Mouse (Mus musculus): ENCODE measurements around the gene Prr18. TPM values are rescaled to one million over a fixed set of nuclear protein-coding genes. Genes with fewer than 3 reads are reported as not detected.
A peak's percentile ranks its signal among the peaks of the same experiment; 100 is the strongest.

Prr18 gene
- total RNA-seq, 2 experiments from 2014 or later: 12.6 to 15.5 TPM

DNA sequence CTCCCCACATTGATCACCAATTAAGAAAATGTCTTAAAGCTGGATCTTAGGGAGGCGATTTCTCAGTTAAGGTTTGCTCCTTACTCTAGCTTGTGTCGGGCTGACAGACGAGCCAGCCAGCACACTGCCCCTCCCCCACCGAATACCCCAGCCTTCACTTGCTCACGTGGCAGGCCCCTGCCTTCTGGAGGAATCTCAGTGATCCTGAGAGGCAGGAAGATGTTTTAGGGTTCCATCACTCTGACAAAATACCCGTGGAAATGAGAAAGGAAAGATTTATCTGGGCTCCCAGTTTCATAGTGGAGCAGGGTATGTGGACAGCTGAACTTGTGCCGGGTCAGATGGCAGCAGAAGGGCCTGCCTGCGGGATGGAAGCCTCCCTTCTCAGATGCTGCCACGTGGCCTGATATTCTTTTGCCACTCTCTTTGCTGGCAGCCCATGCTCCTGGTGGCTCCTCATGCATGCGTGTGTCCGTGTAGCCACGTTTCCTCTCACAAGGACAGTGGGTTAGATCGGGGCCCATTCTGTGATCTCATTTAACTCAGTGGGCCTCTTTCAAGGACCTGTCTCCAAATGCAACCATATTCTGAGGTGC is 33.5 kb downstream of the Prr18 start:
- intact Hi-C loops (cut with DNase I): no loop called here
- Histone ChIP-seq H3K4me3 (no peak overlapping the region), H3K27ac (peak overlapping the region; percentile 80; the same call in 1 of the 2 replicates)
- no peak for TF ChIP-seq CTCF (IDR thresholded peaks at IDR 0.05)
- DNase-seq (ENCODE audit: extremely low spot score in 1 of 2, low spot score in 2 of 2): no peak

DNA sequence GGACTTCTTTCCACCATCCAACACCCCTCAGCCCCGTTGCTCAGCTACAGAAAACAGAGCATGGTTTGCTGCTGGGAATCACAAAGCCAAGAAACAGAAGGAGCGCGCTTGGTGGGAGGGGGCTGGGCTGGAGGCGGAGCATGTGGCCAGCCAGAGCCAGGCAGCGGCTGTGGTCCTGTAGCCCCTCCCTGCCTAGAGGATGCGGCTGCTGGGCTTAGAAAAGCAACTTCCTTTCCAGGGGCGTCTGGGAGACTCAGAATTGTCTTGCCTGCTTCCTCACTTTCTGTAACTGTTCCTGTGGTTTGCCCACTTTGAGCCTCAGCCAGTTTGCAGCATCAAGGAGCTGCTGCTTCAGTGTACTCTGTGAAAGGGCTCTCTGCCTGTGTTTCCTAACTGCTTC is 34.6 kb downstream of the Prr18 start:
- DNase-seq (ENCODE audit: extremely low spot score in 1 of 2, low spot score in 2 of 2): peak; percentile 74 to 83
- peak overlapping the region; percentile 43 for H3K4me3 ChIP-seq
- no peak for TF ChIP-seq CTCF (IDR thresholded peaks at IDR 0.05)
- intact Hi-C loops (cut with DNase I): loop anchor here (1.0 kb wide), 2 partner anchors 61 to 108 kb away; partner anchors contain the start of gene Sft2d1
- peak overlapping the region; percentile 80 for H3K27ac ChIP-seq

DNA sequence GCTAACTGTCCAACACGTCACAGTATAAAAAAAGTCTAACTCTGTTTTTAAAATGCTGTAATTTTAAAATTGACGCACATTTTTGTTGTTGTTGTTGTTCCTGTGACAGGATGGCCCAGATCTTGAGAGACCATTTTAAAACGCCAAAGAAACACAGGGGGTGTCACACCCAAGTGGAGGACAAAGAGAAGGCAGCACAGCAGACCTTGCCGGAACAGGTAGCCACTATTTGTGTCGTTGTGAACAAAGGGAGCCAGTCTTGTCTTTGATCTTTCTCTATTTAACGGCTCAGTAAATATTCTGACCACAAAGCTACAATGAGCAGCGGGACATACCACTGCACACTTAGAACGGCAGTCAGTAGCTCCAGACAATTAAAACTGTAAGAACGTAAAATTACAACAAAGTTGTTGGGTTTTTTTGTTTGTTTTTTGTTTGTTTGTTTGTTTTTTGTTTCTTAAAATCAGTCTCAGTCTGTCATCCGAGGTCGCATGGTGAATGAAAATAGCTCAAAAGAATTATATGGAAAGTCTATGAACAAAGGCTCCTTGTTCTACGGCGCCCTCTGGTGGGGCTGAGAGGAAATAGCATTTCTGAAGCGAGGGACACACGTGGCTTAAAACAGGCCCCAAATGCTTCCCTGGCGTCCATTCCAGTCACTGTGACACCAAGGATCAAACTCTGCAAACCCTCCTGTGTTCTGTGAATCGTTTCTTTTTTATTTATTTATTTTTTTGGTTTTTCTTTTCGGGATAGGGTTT is 35.2 kb downstream of the Prr18 start:
- Histone ChIP-seq H3K27ac (peak overlapping the region; percentile 80), H3K4me3 (peak overlapping the region; percentile 43)
- intact Hi-C loops (cut with DNase I): loop anchor here (1.0 kb wide), 3 partner anchors 56 to 108 kb away; partner anchors contain the start of gene Sft2d1
- peak; percentile 79 to 82 for DNase-seq (ENCODE audit: extremely low spot score in 1 of 2, low spot score in 2 of 2)
- TF ChIP-seq CTCF (IDR thresholded peaks at IDR 0.05): peak; percentile 91

DNA sequence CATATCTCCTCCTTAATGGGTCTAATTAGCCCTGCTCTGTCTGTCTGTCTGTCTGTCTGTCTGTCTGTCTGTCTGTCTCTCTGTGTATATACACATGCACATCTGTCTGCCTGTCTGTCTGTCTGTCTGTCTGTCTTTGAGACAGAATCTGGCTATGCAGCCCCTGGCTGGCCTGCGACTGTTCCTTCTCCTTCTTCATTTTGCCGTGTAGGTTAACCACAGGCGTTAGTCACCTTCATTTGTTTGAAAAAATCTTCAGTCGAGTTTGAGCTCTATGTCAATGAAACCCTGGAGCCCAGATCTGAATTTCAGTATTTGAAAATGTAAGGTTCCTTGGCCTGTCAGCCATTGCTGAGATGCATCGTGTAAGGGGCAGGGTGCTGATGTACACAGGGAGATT is 40.0 kb downstream of the Prr18 start:
- Histone ChIP-seq H3K27ac (no peak overlapping the region), H3K4me3 (no peak overlapping the region)
- no peak for TF ChIP-seq CTCF (IDR thresholded peaks at IDR 0.05)
- intact Hi-C loops (cut with DNase I): no loop called here
- DNase-seq (ENCODE audit: extremely low spot score in 1 of 2, low spot score in 2 of 2): no peak

- no peak for TF ChIP-seq CTCF (IDR thresholded peaks at IDR 0.05)
- H3K4me3 ChIP-seq: no peak overlapping the region
- H3K27ac ChIP-seq: no peak overlapping the region
- intact Hi-C loops (cut with DNase I): loop anchor here (5.0 kb wide), 1 partner anchor 212 kb away; no protein-coding TSS in a partner anchor
- no peak for DNase-seq (ENCODE audit: extremely low spot score in 1 of 2, low spot score in 2 of 2)
Observed at GRCm38 (mm10) chr17:8385441-8385840, 48.2 kb downstream of the Prr18 start.

DNA sequence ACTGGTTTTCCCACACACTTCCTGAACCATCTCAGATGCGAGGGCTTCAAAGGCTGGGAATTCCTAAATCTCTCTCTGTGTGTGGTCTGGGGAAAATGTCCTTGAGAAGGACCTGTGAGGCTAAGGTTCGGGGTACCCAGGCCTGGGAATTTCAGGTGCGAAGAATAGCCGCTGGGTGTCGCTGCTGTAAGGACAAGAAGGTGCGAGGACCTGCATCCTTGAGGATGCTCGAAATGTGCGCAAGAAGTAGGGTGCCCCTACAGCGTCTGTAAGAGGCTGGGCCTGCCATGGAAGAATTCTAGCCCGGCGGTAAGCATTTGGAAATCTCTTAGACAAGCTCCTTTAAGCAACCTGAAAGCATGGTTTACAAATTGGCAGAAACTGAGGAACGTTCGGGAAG is 51.2 kb downstream of the Prr18 start:
- intact Hi-C loops (cut with DNase I): loop anchor here (5.0 kb wide), 1 partner anchor 209 kb away; no protein-coding TSS in a partner anchor
- DNase-seq (ENCODE audit: extremely low spot score in 1 of 2, low spot score in 2 of 2): peak; percentile 59 to 66
- Histone ChIP-seq H3K27ac (no peak overlapping the region), H3K4me3 (peak overlapping the region; percentile 45; the same call in 1 of the 2 replicates)
- peak; percentile 76 for TF ChIP-seq CTCF (IDR thresholded peaks at IDR 0.05)

- no peak; the same call in none of the 2 replicates for TF ChIP-seq CTCF (IDR thresholded peaks at IDR 0.05)
- peak in 1 of 2 experiments; percentile 16 for DNase-seq (ENCODE audit: extremely low spot score in 1 of 2, low spot score in 2 of 2)
- Histone ChIP-seq H3K4me3 (peak overlapping the region; percentile 45), H3K27ac (no peak overlapping the region)
- intact Hi-C loops (cut with DNase I): loop anchor here (5.0 kb wide), 1 partner anchor 208 kb away; no protein-coding TSS in a partner anchor
Observed at GRCm38 (mm10) chr17:8388990-8389789, 51.9 kb downstream of the Prr18 start.

- Histone ChIP-seq H3K27ac (no peak overlapping the region), H3K4me3 (no peak overlapping the region; the same call in 1 of the 2 replicates)
- intact Hi-C loops (cut with DNase I): loop anchor here (1.0 to 5.0 kb wide), 2 partner anchors 72 to 208 kb away; no protein-coding TSS in a partner anchor
- no peak for DNase-seq (ENCODE audit: extremely low spot score in 1 of 2, low spot score in 2 of 2)
- no peak; the same call in 1 of the 2 replicates for TF ChIP-seq CTCF (IDR thresholded peaks at IDR 0.05)
Observed at GRCm38 (mm10) chr17:8389790-8390095, 52.5 kb downstream of the Prr18 start.

DNA sequence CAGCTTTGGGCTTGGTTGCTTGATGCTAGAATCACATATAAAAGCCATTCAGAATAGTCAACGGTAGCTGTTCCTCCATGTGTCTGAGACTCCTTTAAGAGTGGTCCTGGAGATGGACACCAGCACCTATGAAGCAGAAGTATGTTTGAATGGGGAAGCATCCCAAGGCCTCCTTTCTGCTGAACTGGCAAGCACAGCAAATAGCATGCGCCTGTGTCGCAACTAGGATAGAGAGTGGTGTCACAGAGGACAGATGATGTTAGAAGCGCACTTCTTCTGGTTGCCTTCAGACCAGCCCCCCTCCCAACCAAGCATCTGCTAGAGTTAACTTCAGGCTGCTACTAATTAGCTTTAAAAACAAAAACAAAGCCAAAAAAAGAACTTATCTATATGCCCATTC is 53.2 kb downstream of the Prr18 start:
- no peak overlapping the region for H3K27ac ChIP-seq
- intact Hi-C loops (cut with DNase I): loop anchor here (1.0 kb wide), 1 partner anchor 71 kb away; no protein-coding TSS in a partner anchor
- H3K4me3 ChIP-seq: no peak overlapping the region
- DNase-seq (ENCODE audit: extremely low spot score in 1 of 2, low spot score in 2 of 2): no peak
- TF ChIP-seq CTCF (IDR thresholded peaks at IDR 0.05): no peak

Other genes starting within 250 kb of the Prr18 start
- under 1 TPM; 0.18 to 0.61 TPM for gene Gm49673, start 189.7 kb upstream of the Prr18 start, total RNA-seq (2021)
- 1 to 10 TPM; 3.7 to 4.7 TPM for gene Rnaset2a, start 189.4 kb upstream of the Prr18 start, total RNA-seq (2021)
- gene Fgfr1op, start 172.0 kb upstream of the Prr18 start, total RNA-seq (2021): 10 to 100 TPM; 21.4 to 21.7 TPM
- gene Ccr6, start 101.4 kb upstream of the Prr18 start, total RNA-seq (2021): not detected
- 100 to 1,000 TPM; 170 to 173 TPM for gene Mpc1, start 54.6 kb upstream of the Prr18 start, total RNA-seq (2021)
- 10 to 100 TPM; 63.8 to 65.7 TPM for gene Sft2d1, start 26.4 kb upstream of the Prr18 start, total RNA-seq (2021)
- under 1 TPM; 0.70 to 0.79 TPM for gene T2, start 18.5 kb downstream of the Prr18 start, total RNA-seq (2021)
- gene T, start 97.0 kb downstream of the Prr18 start, total RNA-seq (2021): not detected
- gene Pde10a, start 187.9 kb downstream of the Prr18 start, total RNA-seq (2021): 100 to 1,000 TPM in 1 of 2 experiments, 10 to 100 TPM in 1; 78.0 to 113 TPM
- not detected for gene Gm17087, start 229.5 kb downstream of the Prr18 start, total RNA-seq (2021)